Mouse (Mus musculus) midbrain, embryonic 11.5 days (tissue): ENCODE measurements at regions not wholly inside any gene's neighbourhood (a gene's known extent, or its start where the extent isn't known, plus 50 kb on each side); places are given as distances from the start of the nearest gene placed in this dataset.

Experiments used
- ATAC-seq: fragments of 200-750 bp; cut with Nextera tagmentation; 2 replicates; pipeline ENCODE4 v1.8.0; 2017; ENCODE audit warnings: moderate TSS enrichment, moderate library complexity; ENCODE audit not compliant: low FRiP score
- DNase-seq: peaks from one replicate; pipeline ENCODE4 v3.0.0; 2015; ENCODE audit warnings: low spot score; ENCODE audit errors: missing footprints
- H3K27ac ChIP-seq: fragments of 300-500 bp; sonication (generic); 2 replicates; pipeline ENCODE4 v1.5.1; 2014; ENCODE audit warnings: low read depth, low read length
- H3K27me3 ChIP-seq: fragments of 300-500 bp; sonication (generic); 2 replicates; pipeline ENCODE4 v1.6.1; 2014; ENCODE audit warnings: mild to moderate bottlenecking, low read length, moderate library complexity, mixed read lengths; ENCODE audit not compliant: control insufficient read depth, insufficient read depth
- H3K36me3 ChIP-seq: fragments of 300-500 bp; sonication (generic); 2 replicates; pipeline ENCODE4 v1.6.1; 2014; ENCODE audit warnings: mild to moderate bottlenecking, low read length, moderate library complexity, mixed read lengths; ENCODE audit not compliant: control insufficient read depth, insufficient read depth
- H3K4me1 ChIP-seq: fragments of 300-500 bp; sonication (generic); 2 replicates; pipeline ENCODE4 v1.6.1; 2014; ENCODE audit warnings: low read length; ENCODE audit not compliant: control insufficient read depth, insufficient read depth
- H3K4me2 ChIP-seq: fragments of 300-500 bp; sonication (generic); 2 replicates; pipeline ENCODE4 v1.6.1; 2014; ENCODE audit warnings: mild to moderate bottlenecking, moderate library complexity
- H3K4me3 ChIP-seq: fragments of 300-500 bp; sonication (generic); 2 replicates; pipeline ENCODE4 v1.5.1; 2014; ENCODE audit warnings: low read depth, low read length
- H3K9ac ChIP-seq: fragments of 300-500 bp; sonication (generic); 2 replicates; pipeline ENCODE4 v1.6.1; 2014; ENCODE audit warnings: low read length
- H3K9me3 ChIP-seq: fragments of 300-500 bp; sonication (generic); 2 replicates; pipeline ENCODE4 v1.6.1; 2016; ENCODE audit warnings: low read length; ENCODE audit not compliant: control insufficient read depth
- WGBS: fragments of 180-500 bp; shearing (Covaris S2); extraction: QIAGEN DNeasy Blood & Tissue Kit; methylation state at CpG from one replicate; pipeline ENCODE4 v1.1.7; 2014; 5-methylcytosine and 5-hydroxymethylcytosine counted together

DNA sequence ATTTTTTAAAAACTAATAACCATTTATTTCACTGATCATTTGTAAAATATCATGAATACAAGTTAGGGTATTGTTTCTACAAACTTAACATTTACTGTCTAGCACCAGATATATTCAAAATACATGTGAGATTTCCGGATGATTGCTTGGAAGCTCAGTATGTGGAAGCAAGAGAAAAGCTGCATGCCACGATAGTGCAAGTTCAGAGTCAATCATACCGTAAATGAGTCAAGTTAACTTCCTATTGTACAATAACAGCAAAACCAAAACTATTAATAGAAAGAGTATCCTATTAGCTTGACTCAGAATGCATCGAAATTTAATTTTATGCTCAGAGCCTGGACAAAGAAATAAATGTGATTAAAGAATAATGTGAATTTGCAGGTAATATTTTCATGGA is 1284.6 kb upstream of the Cited2 start:
- Histone ChIP-seq H3K36me3 (no peaks in the 10 kb centered on the region), H3K9ac (no peak overlapping the region), H3K4me3 (no peak overlapping the region), H3K27ac (no peak overlapping the region), H3K4me1 (no peaks in the 10 kb centered on the region), H3K4me2 (no peak overlapping the region), H3K27me3 (no peaks in the 10 kb centered on the region), H3K9me3 (no peaks in the 10 kb centered on the region)
- WGBS: 91% methylated on average over 4 of the region's 4 CpGs
- DNase-seq: no peak
- no peak for ATAC-seq

DNA sequence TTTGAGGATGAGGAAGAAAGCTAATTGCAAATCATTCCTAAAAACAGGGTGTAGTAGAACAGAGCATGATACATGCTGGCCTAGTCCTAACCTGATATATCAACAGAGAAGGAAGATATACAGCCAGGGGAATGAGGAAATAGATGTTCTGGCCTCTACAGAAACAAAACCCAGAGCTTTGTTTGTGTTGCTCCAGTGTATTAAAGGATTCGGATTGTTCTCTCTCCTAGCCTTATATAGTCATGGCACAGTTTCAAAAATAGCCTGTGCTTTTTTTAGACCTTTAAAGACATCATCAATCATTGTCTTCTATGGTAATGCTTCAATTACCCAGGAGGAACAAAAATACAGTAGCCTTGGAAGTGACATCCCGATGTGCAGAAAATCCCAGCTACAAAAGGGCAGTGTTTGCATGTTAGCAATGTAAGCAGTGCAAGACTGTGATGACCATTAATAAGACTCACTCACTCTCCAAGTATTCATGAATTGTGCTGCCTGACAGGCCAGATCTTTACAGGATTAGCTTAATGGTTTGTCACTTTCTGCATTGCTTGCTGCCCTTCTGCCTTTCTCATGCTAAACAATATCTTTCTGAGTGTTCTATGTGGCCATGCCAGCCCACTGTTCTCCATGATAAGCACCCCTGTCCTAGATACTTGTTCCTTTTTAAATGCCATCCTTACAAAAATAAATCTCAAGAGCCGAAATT is 1281.9 kb upstream of the Cited2 start:
- Histone ChIP-seq H3K9me3 (no peaks in the 10 kb centered on the region), H3K4me1 (no peaks in the 10 kb centered on the region), H3K4me3 (no peak overlapping the region), H3K9ac (no peak overlapping the region), H3K27ac (no peak overlapping the region), H3K36me3 (no peaks in the 10 kb centered on the region), H3K27me3 (no peaks in the 10 kb centered on the region), H3K4me2 (no peak overlapping the region)
- WGBS: 47% methylated on average over 3 of the region's 3 CpGs
- no peak for DNase-seq
- peak; percentile 70 for ATAC-seq

DNA sequence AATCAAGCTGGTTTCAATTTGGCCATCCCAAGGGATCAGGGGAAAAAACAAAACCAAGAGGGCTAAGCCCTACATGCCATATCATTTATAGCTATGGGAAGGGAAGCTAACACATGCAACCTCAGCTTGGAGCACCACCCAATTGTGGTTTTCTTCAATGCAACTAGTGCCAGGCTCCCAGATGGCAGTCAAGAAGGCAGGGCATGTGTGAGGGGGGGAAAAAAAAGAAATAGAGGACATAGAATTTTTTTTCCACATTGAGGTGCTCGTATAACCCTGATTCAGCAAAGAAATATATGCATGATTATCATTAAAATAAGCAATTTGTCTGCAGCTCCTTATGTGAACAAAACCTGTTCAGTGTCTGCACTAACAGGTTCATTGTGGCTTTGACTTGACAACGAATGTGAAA is 1281.4 kb upstream of the Cited2 start:
- no peak for DNase-seq
- no peaks in the 10 kb centered on the region for H3K36me3 ChIP-seq
- ATAC-seq: no peak
- H3K4me1 ChIP-seq: no peaks in the 10 kb centered on the region
- no peak overlapping the region for H3K4me2 ChIP-seq
- no peak overlapping the region for H3K27ac ChIP-seq
- H3K9me3 ChIP-seq: no peaks in the 10 kb centered on the region
- WGBS: 63% methylated on average over 2 of the region's 2 CpGs
- H3K9ac ChIP-seq: no peak overlapping the region
- no peak overlapping the region for H3K4me3 ChIP-seq
- H3K27me3 ChIP-seq: no peaks in the 10 kb centered on the region

DNA sequence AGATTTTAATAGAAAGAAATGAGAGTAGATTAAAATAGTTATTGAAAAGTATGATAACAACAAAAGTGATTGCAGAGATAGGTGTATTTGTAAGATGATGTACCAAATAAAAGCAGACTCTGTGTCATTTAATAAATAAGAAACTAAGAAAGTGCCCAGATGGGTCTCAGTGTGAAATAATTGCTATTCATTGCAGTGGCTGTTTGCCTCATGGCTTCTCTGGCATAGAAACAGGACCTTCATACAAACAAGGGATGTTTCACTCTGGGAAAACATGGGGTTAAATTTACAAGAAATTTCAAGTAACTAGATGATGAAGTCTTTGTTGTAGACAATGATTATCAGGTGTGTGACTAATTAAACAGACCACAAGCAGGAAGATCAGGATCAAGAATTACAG is 1279.1 kb upstream of the Cited2 start:
- Histone ChIP-seq H3K4me2 (no peak overlapping the region), H3K4me1 (no peaks in the 10 kb centered on the region), H3K27me3 (no peaks in the 10 kb centered on the region), H3K27ac (no peak overlapping the region), H3K4me3 (no peak overlapping the region), H3K9me3 (no peaks in the 10 kb centered on the region), H3K36me3 (no peaks in the 10 kb centered on the region), H3K9ac (no peak overlapping the region)
- no peak for DNase-seq
- ATAC-seq: no peak

DNA sequence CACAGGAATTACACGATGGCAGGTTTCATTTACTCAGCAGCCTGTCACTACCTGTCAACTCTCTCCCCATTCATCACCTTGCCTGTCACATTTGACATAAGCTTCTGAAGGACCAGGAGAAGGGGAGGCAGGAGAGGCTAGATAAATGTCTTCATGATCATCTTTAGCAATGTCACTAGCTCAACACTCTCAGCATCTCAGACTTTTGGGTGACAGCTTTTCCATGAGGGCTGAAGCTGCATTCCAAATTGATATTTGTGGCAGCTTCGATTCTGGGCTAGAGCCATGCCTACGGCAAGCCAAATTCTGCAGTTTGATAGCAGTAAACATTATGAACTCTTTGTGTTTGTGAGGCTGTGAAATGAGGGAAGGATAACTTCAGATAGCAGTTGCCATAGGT is 1255.1 kb upstream of the Cited2 start:
- H3K27ac ChIP-seq: no peak overlapping the region
- no peak overlapping the region for H3K4me2 ChIP-seq
- DNase-seq (no peak), ATAC-seq (no peak)
- H3K9me3 ChIP-seq: no peaks in the 10 kb centered on the region
- no peak overlapping the region for H3K4me3 ChIP-seq
- no peaks in the 10 kb centered on the region for H3K27me3 ChIP-seq
- no peaks in the 10 kb centered on the region for H3K4me1 ChIP-seq
- WGBS: 84% methylated on average over 3 of the region's 3 CpGs
- H3K36me3 ChIP-seq: no peaks in the 10 kb centered on the region
- no peak overlapping the region for H3K9ac ChIP-seq

DNA sequence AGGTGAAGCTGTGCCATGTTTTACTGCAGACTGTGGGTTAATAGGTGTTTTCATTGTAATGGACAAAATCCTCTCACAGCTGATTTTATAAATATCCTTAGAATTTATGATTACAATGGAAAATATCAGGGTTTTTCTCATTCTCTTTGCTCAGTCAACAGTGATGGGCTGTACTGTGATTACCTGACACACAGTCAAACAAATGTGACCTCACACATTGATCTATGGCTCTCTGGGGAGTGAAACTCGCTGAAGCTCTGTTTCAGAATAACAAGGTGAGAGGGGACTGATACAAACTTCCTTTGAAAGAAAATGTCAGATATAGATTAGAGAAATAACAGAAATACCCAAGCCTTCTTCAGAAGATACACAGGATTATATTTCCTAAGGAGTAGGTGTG is 1253.3 kb upstream of the Cited2 start:
- Histone ChIP-seq H3K9me3 (no peaks in the 10 kb centered on the region), H3K9ac (no peak overlapping the region), H3K4me1 (no peaks in the 10 kb centered on the region), H3K36me3 (no peaks in the 10 kb centered on the region), H3K4me2 (no peak overlapping the region), H3K27me3 (no peaks in the 10 kb centered on the region), H3K27ac (no peak overlapping the region), H3K4me3 (no peak overlapping the region)
- 69% methylated on average over 1 of the region's 1 CpGs for WGBS
- no peak for ATAC-seq
- no peak for DNase-seq

DNA sequence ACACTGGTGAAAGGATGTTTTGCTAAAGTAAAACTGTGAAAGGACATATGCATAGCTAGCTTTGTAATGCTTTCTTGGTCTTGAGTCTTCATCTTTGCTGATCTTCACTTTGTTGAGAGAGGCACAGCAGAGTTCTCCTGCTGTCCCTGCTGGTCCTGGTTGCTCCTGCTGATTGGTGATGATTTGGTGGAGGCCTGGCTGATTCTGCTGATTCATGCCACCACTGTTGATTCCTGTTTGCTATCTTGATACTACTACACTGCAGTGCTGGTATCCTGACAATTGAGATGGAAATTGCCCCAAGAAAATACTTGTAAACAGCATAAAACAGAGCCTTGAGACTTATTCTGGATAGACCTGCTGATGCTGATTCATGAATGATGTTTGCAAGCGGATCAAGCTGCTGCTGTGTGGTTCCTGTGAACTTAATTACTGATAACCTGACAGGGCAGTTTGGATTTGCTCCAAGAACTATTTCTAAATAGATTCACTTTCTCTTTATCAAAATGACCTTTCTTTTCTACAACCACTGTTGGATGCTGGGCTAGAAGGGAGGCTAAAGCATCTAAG is 1249.0 kb upstream of the Cited2 start:
- Histone ChIP-seq H3K4me1 (no peaks in the 10 kb centered on the region), H3K9ac (no peak overlapping the region), H3K27me3 (no peaks in the 10 kb centered on the region), H3K36me3 (no peaks in the 10 kb centered on the region), H3K9me3 (no peaks in the 10 kb centered on the region), H3K4me2 (no peak overlapping the region), H3K27ac (no peak overlapping the region), H3K4me3 (no peak overlapping the region)
- DNase-seq: no peak
- WGBS: 85% methylated on average over 1 of the region's 1 CpGs
- ATAC-seq: no peak

DNA sequence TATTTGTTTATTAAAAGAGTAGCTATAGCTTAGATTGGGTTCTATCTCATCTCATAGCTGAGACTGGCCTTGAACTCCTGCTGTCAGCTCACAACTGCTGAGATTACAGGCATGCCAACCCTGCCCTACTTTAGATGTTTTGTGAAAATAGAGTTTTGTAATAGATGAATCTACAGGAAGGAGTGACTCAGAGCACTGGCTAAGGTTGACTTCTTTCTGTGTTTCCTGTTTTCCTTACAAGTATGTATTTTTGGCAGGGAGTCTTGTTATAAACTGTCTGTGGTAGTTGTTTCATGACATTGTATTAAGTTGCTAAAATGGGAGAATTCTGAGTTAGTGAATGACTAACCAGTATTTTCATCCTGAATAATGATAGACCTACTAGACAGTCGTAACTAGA is 1224.4 kb upstream of the Cited2 start:
- Histone ChIP-seq H3K4me3 (no peak overlapping the region), H3K27me3 (no peaks in the 10 kb centered on the region), H3K4me2 (no peak overlapping the region), H3K27ac (no peak overlapping the region), H3K36me3 (no peaks in the 10 kb centered on the region), H3K9ac (no peak overlapping the region), H3K9me3 (no peaks in the 10 kb centered on the region), H3K4me1 (no peaks in the 10 kb centered on the region)
- ATAC-seq: no peak
- 81% methylated on average over 1 of the region's 1 CpGs for WGBS
- DNase-seq: no peak

DNA sequence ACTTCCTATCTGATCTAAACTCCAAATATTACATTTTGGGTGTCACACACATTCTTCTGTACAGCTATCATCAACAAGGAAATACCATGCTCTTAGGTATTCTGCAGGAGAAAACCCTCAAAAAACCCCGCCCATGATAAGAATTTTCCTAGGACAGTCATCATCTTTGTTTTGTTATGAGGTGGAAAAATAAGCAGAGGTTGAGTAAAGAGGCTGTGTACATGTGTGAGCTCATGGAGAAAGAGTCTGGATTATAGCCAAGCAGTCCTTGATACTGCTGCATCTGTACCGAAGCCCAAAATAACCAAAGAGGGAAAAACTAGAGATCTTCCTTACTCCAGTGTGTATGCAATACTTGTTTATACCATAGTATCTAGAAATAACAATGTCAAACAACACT is 1215.3 kb upstream of the Cited2 start:
- Histone ChIP-seq H3K36me3 (no peaks in the 10 kb centered on the region), H3K4me2 (no peak overlapping the region), H3K27ac (no peak overlapping the region), H3K4me1 (no peaks in the 10 kb centered on the region), H3K9ac (no peak overlapping the region), H3K9me3 (no peaks in the 10 kb centered on the region), H3K4me3 (no peak overlapping the region), H3K27me3 (no peaks in the 10 kb centered on the region)
- 92% methylated on average over 2 of the region's 2 CpGs for WGBS
- no peak for ATAC-seq
- no peak for DNase-seq
